Mouse (Mus musculus): Measurements from ENCODE around the gene Kncn. TPM values are rescaled to one million over a fixed set of nuclear protein-coding genes. Genes with fewer than 3 reads are reported as not detected.

The Kncn gene
- polyA plus RNA-seq, 1 experiment from 2014 or later = not detected

- Histone ChIP-seq H3K9me3 (ENCODE audit: control insufficient read depth, low read length) (no peaks in the 10 kb centered on the region), H3K36me3 (ENCODE audit: control insufficient read depth, insufficient read depth, low read length) (0 out of 2 replicates have a peak, but pooled peaks cover 4% of the 10 kb centered on the region), H3K9ac (ENCODE audit: low read length) (no peak overlapping the region), H3K4me3 (ENCODE audit: low read depth, low read length) (no peak overlapping the region), H3K27me3 (ENCODE audit: control insufficient read depth, insufficient read depth, low read length) (no peaks in the 10 kb centered on the region), H3K4me2 (ENCODE audit: low read depth, severe bottlenecking) (no peak overlapping the region), H3K4me1 (ENCODE audit: control insufficient read depth, insufficient read depth, low read length) (peaks cover 29% of the 10 kb centered on the region), H3K27ac (replicated peaks; ENCODE audit: low read depth, low read length) (no peak overlapping the region)
- 87% methylated on average over 9 of the region's 9 CpGs for WGBS
- ATAC-seq (ENCODE audit: insufficient number of reproducible peaks, low FRiP score, low TSS enrichment, low read depth) (no peak), DNase-seq (ENCODE audit: low spot score) (no peak)
Observed at GRCm38 (mm10) chr4:115857293-115857883, 26.8 kb upstream of the Kncn start.

- Histone ChIP-seq H3K9me3 (ENCODE audit: control insufficient read depth, low read length) (no peaks in the 10 kb centered on the region), H3K4me1 (ENCODE audit: control insufficient read depth, insufficient read depth, low read length) (peaks cover 23% of the 10 kb centered on the region), H3K4me3 (ENCODE audit: low read depth, low read length) (no peak overlapping the region), H3K27ac (replicated peaks; ENCODE audit: low read depth, low read length) (peak overlapping the region; percentile 87), H3K9ac (ENCODE audit: low read length) (no peak overlapping the region), H3K27me3 (ENCODE audit: control insufficient read depth, insufficient read depth, low read length) (no peaks in the 10 kb centered on the region), H3K4me2 (ENCODE audit: low read depth, severe bottlenecking) (no peak overlapping the region), H3K36me3 (ENCODE audit: control insufficient read depth, insufficient read depth, low read length) (0 out of 2 replicates have a peak, but pooled peaks cover 4% of the 10 kb centered on the region)
- 17% methylated on average over 7 of the region's 7 CpGs for WGBS
- ATAC-seq (ENCODE audit: insufficient number of reproducible peaks, low FRiP score, low TSS enrichment, low read depth) (peak; percentile 37; the same call in 1 of the 2 replicates), DNase-seq (ENCODE audit: low spot score) (peak; percentile 44)
Observed at GRCm38 (mm10) chr4:115863352-115863751, 20.8 kb upstream of the Kncn start.

GRCm38 (mm10) chr4:115863880-115864279 lies 20.3 kb upstream of the Kncn start:
- no peaks in the 10 kb centered on the region for H3K27me3 ChIP-seq (ENCODE audit: control insufficient read depth, insufficient read depth, low read length)
- ATAC-seq (ENCODE audit: insufficient number of reproducible peaks, low FRiP score, low TSS enrichment, low read depth) = peak; percentile 84
- no peak overlapping the region for H3K9ac ChIP-seq (ENCODE audit: low read length)
- 6% methylated on average over 10 of the region's 10 CpGs for WGBS
- H3K4me3 ChIP-seq (ENCODE audit: low read depth, low read length) = no peak overlapping the region
- no peak overlapping the region for H3K4me2 ChIP-seq (ENCODE audit: low read depth, severe bottlenecking)
- no peaks in the 10 kb centered on the region for H3K9me3 ChIP-seq (ENCODE audit: control insufficient read depth, low read length)
- H3K27ac ChIP-seq (replicated peaks; ENCODE audit: low read depth, low read length) = peak overlapping the region; percentile 87; the same call in 1 of the 2 replicates
- peaks cover 27% of the 10 kb centered on the region for H3K4me1 ChIP-seq (ENCODE audit: control insufficient read depth, insufficient read depth, low read length)
- 0 out of 2 replicates have a peak, but pooled peaks cover 4% of the 10 kb centered on the region for H3K36me3 ChIP-seq (ENCODE audit: control insufficient read depth, insufficient read depth, low read length)
- peak; percentile 76 for DNase-seq (ENCODE audit: low spot score)

GRCm38 (mm10) chr4:115869512-115870210 lies 14.5 kb upstream of the Kncn start:
- no peak for DNase-seq (ENCODE audit: low spot score)

GRCm38 (mm10) chr4:115873231-115873630 lies 11.0 kb upstream of the Kncn start:
- DNase-seq (ENCODE audit: low spot score) (no peak), ATAC-seq (ENCODE audit: insufficient number of reproducible peaks, low FRiP score, low TSS enrichment, low read depth) (no peak)
- Histone ChIP-seq H3K4me3 (ENCODE audit: low read depth, low read length) (no peak overlapping the region), H3K9ac (ENCODE audit: low read length) (no peak overlapping the region), H3K36me3 (ENCODE audit: control insufficient read depth, insufficient read depth, low read length) (no peaks in the 10 kb centered on the region; the same call in 1 of the 2 replicates), H3K27ac (replicated peaks; ENCODE audit: low read depth, low read length) (no peak overlapping the region), H3K4me1 (ENCODE audit: control insufficient read depth, insufficient read depth, low read length) (peaks cover 19% of the 10 kb centered on the region), H3K27me3 (ENCODE audit: control insufficient read depth, insufficient read depth, low read length) (no peaks in the 10 kb centered on the region), H3K4me2 (ENCODE audit: low read depth, severe bottlenecking) (no peak overlapping the region), H3K9me3 (ENCODE audit: control insufficient read depth, low read length) (no peaks in the 10 kb centered on the region)
- WGBS = 87% methylated on average over 3 of the region's 3 CpGs

More at GRCm38 (mm10) chr4:115869512-115870210, 14.5 kb upstream of the Kncn start:
- Histone ChIP-seq H3K9ac (ENCODE audit: low read length) (no peak overlapping the region), H3K27ac (replicated peaks; ENCODE audit: low read depth, low read length) (no peak overlapping the region), H3K36me3 (ENCODE audit: control insufficient read depth, insufficient read depth, low read length) (no peaks in the 10 kb centered on the region; the same call in 1 of the 2 replicates), H3K4me3 (ENCODE audit: low read depth, low read length) (no peak overlapping the region), H3K4me2 (ENCODE audit: low read depth, severe bottlenecking) (no peak overlapping the region), H3K4me1 (ENCODE audit: control insufficient read depth, insufficient read depth, low read length) (peaks cover 18% of the 10 kb centered on the region), H3K9me3 (ENCODE audit: control insufficient read depth, low read length) (no peaks in the 10 kb centered on the region), H3K27me3 (ENCODE audit: control insufficient read depth, insufficient read depth, low read length) (no peaks in the 10 kb centered on the region)
- ATAC-seq (ENCODE audit: insufficient number of reproducible peaks, low FRiP score, low TSS enrichment, low read depth) = no peak
- 13% methylated on average over 16 of the region's 16 CpGs for WGBS

GRCm38 (mm10) chr4:115878216-115878678 lies 6.0 kb upstream of the Kncn start:
- no peak for ATAC-seq (ENCODE audit: insufficient number of reproducible peaks, low FRiP score, low TSS enrichment, low read depth)
- Histone ChIP-seq H3K4me1 (ENCODE audit: control insufficient read depth, insufficient read depth, low read length) (peaks cover 10% of the 10 kb centered on the region), H3K4me3 (ENCODE audit: low read depth, low read length) (no peak overlapping the region), H3K9me3 (ENCODE audit: control insufficient read depth, low read length) (no peaks in the 10 kb centered on the region), H3K27ac (replicated peaks; ENCODE audit: low read depth, low read length) (no peak overlapping the region), H3K4me2 (ENCODE audit: low read depth, severe bottlenecking) (peak overlapping the region; percentile 13; the same call in 1 of the 2 replicates), H3K36me3 (ENCODE audit: control insufficient read depth, insufficient read depth, low read length) (no peaks in the 10 kb centered on the region), H3K27me3 (ENCODE audit: control insufficient read depth, insufficient read depth, low read length) (no peaks in the 10 kb centered on the region), H3K9ac (ENCODE audit: low read length) (no peak overlapping the region)
- DNase-seq (ENCODE audit: low spot score) = peak; percentile 37
- under 1% methylated on average over 11 of the region's 11 CpGs for WGBS

GRCm38 (mm10) chr4:115878828-115879227 lies 5.4 kb upstream of the Kncn start:
- 45% methylated on average over 9 of the region's 9 CpGs for WGBS
- ATAC-seq (ENCODE audit: insufficient number of reproducible peaks, low FRiP score, low TSS enrichment, low read depth) = no peak
- no peak for DNase-seq (ENCODE audit: low spot score)

GRCm38 (mm10) chr4:115881183-115881582 lies 3.0 kb upstream of the Kncn start:
- no peak for DNase-seq (ENCODE audit: low spot score)
- H3K27me3 ChIP-seq (ENCODE audit: control insufficient read depth, insufficient read depth, low read length) = no peaks in the 10 kb centered on the region

More at GRCm38 (mm10) chr4:115878828-115879227, 5.4 kb upstream of the Kncn start:
- Histone ChIP-seq H3K9me3 (ENCODE audit: control insufficient read depth, low read length) (no peaks in the 10 kb centered on the region), H3K36me3 (ENCODE audit: control insufficient read depth, insufficient read depth, low read length) (no peaks in the 10 kb centered on the region), H3K4me1 (ENCODE audit: control insufficient read depth, insufficient read depth, low read length) (peaks cover 10% of the 10 kb centered on the region), H3K27me3 (ENCODE audit: control insufficient read depth, insufficient read depth, low read length) (no peaks in the 10 kb centered on the region), H3K4me3 (ENCODE audit: low read depth, low read length) (no peak overlapping the region), H3K27ac (replicated peaks; ENCODE audit: low read depth, low read length) (no peak overlapping the region), H3K9ac (ENCODE audit: low read length) (no peak overlapping the region), H3K4me2 (ENCODE audit: low read depth, severe bottlenecking) (no peak overlapping the region)

More at GRCm38 (mm10) chr4:115881183-115881582, 3.0 kb upstream of the Kncn start:
- Histone ChIP-seq H3K9ac (ENCODE audit: low read length) (no peak overlapping the region), H3K9me3 (ENCODE audit: control insufficient read depth, low read length) (no peaks in the 10 kb centered on the region), H3K27ac (replicated peaks; ENCODE audit: low read depth, low read length) (no peak overlapping the region), H3K4me1 (ENCODE audit: control insufficient read depth, insufficient read depth, low read length) (peaks cover 10% of the 10 kb centered on the region), H3K4me3 (ENCODE audit: low read depth, low read length) (no peak overlapping the region), H3K4me2 (ENCODE audit: low read depth, severe bottlenecking) (no peak overlapping the region), H3K36me3 (ENCODE audit: control insufficient read depth, insufficient read depth, low read length) (no peaks in the 10 kb centered on the region)
- ATAC-seq (ENCODE audit: insufficient number of reproducible peaks, low FRiP score, low TSS enrichment, low read depth) = no peak
- WGBS = 20% methylated on average over 1 of the region's 1 CpGs

Measured in limb, embryonic 11.5 days (tissue).